Mouse (Mus musculus) embryonic facial prominence, embryonic 14.5 days (tissue): Measurements from ENCODE around the gene Pabpc5. TPM values are rescaled to one million over a fixed set of nuclear protein-coding genes. Genes with fewer than 3 reads are reported as not detected.
A peak's percentile ranks its signal among the peaks of the same experiment; 100 is the strongest.

ENCODE experiments used
- ATAC-seq: fragments of 200-750 bp; cut with Nextera tagmentation; 2 replicates; pipeline ENCODE4 v1.8.0; 2017; ENCODE audit warnings: low read depth, moderate number of reproducible peaks, moderate TSS enrichment
- DNase-seq: peaks from one replicate; pipeline ENCODE4 v3.0.0-alpha.2; 2015; ENCODE audit warnings: low spot score
- H3K27ac ChIP-seq: fragments of 300-500 bp; sonication (generic); replicated peaks from 2 replicates; pipeline ENCODE4 v1.5.1; 2014; ENCODE audit warnings: low read depth, mild to moderate bottlenecking, low read length, moderate library complexity
- H3K27me3 ChIP-seq: fragments of 300-500 bp; sonication (generic); replicated peaks from 2 replicates; pipeline ENCODE4 v1.6.1; 2014; ENCODE audit warnings: low read length; ENCODE audit not compliant: control insufficient read depth, insufficient read depth
- H3K36me3 ChIP-seq: fragments of 300-500 bp; sonication (generic); 2 replicates; pipeline ENCODE4 v1.6.1; 2014; ENCODE audit warnings: low read length, mixed read lengths; ENCODE audit not compliant: control insufficient read depth, insufficient read depth
- H3K4me1 ChIP-seq: fragments of 300-500 bp; sonication (generic); 2 replicates; pipeline ENCODE4 v1.6.1; 2014; ENCODE audit warnings: antibody characterized with exemption, low read length; ENCODE audit not compliant: control insufficient read depth, insufficient read depth
- H3K4me2 ChIP-seq: fragments of 300-500 bp; sonication (generic); 2 replicates; pipeline ENCODE4 v1.6.1; 2014; ENCODE audit warnings: low read depth, mild to moderate bottlenecking, low read length, moderate library complexity, mixed read lengths
- H3K4me3 ChIP-seq: fragments of 300-500 bp; sonication (generic); 2 replicates; pipeline ENCODE4 v1.5.1; 2014; ENCODE audit warnings: low read depth, mild to moderate bottlenecking, low read length
- H3K9ac ChIP-seq: fragments of 300-500 bp; sonication (generic); 2 replicates; pipeline ENCODE4 v1.6.1; 2014; ENCODE audit warnings: low read depth, mild to moderate bottlenecking, low read length, moderate library complexity, mixed read lengths
- H3K9me3 ChIP-seq: fragments of 300-500 bp; sonication (generic); 2 replicates; pipeline ENCODE4 v1.6.1; 2016; ENCODE audit warnings: low read length; ENCODE audit not compliant: control insufficient read depth
- WGBS: fragments of 180-500 bp; shearing (Covaris S2); extraction: QIAGEN DNeasy Blood & Tissue Kit; methylation state at CpG from one replicate; pipeline ENCODE4 v1.1.7; 2014; 5-methylcytosine and 5-hydroxymethylcytosine counted together
- polyA plus RNA-seq: library from polyadenylated mRNA; unstranded; fragments of >200 nt; fragmentation: Nextera tagmentation; extraction: Ambion mirVana; gene quantifications from 2 replicates; pipeline ENCODE4 v1.2.1, GENCODE M21; 2014

Pabpc5 gene
- polyA plus RNA-seq, result 0.59 and 0.67 TPM in 2 replicates

DNA sequence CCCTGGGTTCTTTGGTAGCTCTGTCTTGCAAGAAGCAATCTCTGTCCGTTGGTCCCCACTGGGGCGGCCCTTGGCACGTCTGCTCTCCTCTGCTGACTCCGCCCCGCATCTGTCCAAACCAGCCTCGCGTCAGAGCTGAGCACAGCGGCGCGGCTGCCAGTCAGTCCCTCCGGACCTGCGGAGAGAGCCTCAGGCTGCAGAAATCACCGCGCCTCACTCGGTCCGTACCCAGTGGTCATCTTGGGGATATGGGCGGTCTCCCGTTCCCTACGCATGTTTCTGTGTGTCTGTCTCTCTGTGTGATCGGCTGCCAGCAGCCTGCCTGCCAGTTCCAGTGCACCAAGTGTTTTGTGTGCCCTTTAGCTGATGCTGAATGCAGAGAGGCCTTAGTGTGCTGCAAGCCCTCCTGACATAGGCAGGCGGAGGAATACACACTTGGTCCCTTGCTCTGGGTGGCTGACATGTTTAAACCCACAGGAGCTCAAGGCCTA is at the start of gene Pabpc5:
Gene Pabpc5, plus strand, starts transcription at position 116 of the 491 bp plus-strand sequence.
- H3K4me3 ChIP-seq, result peak within 1 kb of the TSS; percentile 43
- DNase-seq (peak; percentile 87), ATAC-seq (peak; percentile 98)
- peak within 1 kb of the TSS; percentile 48 for H3K4me2 ChIP-seq
- H3K4me1 ChIP-seq, result no peaks in the 10 kb centered on the region
- peak within 1 kb of the TSS; percentile 66 for H3K9ac ChIP-seq
- WGBS, result 9% methylated on average over 19 of the region's 21 CpGs
- H3K27me3 ChIP-seq, result no peaks in the 10 kb centered on the region
- H3K36me3 ChIP-seq, result no peaks in the 10 kb centered on the region
- H3K27ac ChIP-seq, result peak within 1 kb of the TSS; percentile 81
- no peaks in the 10 kb centered on the region for H3K9me3 ChIP-seq

DNA sequence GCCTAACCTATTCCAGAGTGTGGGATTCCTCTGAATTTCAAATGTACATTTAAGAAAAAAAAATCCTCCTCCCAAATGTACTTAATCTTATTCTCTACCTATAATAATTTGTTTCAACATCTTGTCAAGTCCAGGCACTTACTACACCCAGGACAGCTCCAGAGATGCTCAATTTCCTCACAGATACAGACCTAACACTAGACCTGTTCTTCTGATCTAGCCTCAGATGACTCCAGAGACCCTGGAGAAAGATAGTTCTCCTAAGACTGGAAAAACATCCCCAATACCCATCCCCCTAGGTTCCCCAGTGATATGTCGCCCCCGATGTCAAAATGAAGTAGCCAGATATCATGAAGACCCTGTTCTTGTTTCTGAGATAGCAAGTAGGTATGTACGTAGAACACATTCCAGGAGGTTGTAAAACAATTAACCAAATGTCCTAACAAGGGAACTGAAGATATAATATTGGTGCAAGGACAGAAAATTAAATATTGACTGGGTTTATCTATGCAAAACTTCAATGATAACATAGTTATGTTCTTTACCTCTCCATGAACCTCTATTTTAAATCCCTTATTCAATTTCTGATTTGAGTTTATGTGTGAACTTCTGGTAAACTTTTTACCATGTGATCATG is 39.9 kb upstream of the Pabpc5 start:
- H3K36me3 ChIP-seq, result no peaks in the 10 kb centered on the region
- H3K9ac ChIP-seq, result no peak overlapping the region
- ATAC-seq (no peak), DNase-seq (no peak)
- no peaks in the 10 kb centered on the region for H3K4me1 ChIP-seq
- no peaks in the 10 kb centered on the region for H3K27me3 ChIP-seq
- no peak overlapping the region for H3K4me2 ChIP-seq
- no peak overlapping the region for H3K27ac ChIP-seq
- H3K9me3 ChIP-seq, result no peaks in the 10 kb centered on the region
- 92% methylated on average over 3 of the region's 3 CpGs for WGBS
- H3K4me3 ChIP-seq, result no peak overlapping the region

DNA sequence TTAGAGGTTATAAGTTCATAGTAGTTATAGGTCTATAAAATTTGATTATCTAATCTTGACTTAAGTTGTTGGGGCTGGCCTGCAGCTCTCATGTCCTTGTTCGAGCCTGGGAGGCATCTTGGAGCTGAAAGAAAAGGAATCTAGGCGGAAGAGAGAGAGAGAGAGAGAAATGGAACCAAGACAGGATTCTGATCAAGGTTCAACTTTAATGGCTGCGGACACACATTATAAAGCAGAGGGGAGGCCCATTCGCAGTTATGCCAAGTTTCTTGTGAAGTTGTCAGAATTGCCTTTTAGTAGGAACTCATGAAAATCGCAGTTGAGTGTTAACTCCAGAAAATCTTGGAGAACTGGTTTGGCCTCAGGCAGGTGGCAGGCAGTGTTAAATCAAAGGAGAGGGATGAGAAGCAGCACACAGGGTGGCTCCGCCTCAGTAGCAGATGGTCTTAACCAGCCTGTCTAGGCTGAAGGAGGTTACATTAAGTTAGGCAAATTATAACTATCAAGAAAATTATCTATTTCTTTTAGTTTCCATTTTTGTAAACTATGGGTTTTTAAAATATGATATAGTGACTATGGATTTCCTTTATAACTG is 38.6 kb upstream of the Pabpc5 start:
- DNase-seq (peak; percentile 0), ATAC-seq (no peak)
- no peak overlapping the region for H3K4me3 ChIP-seq
- H3K4me1 ChIP-seq, result no peaks in the 10 kb centered on the region
- H3K27ac ChIP-seq, result no peak overlapping the region
- no peaks in the 10 kb centered on the region for H3K36me3 ChIP-seq
- no peaks in the 10 kb centered on the region for H3K9me3 ChIP-seq
- no peaks in the 10 kb centered on the region for H3K27me3 ChIP-seq
- H3K9ac ChIP-seq, result no peak overlapping the region
- 73% methylated on average over 6 of the region's 6 CpGs for WGBS
- H3K4me2 ChIP-seq, result no peak overlapping the region

DNA sequence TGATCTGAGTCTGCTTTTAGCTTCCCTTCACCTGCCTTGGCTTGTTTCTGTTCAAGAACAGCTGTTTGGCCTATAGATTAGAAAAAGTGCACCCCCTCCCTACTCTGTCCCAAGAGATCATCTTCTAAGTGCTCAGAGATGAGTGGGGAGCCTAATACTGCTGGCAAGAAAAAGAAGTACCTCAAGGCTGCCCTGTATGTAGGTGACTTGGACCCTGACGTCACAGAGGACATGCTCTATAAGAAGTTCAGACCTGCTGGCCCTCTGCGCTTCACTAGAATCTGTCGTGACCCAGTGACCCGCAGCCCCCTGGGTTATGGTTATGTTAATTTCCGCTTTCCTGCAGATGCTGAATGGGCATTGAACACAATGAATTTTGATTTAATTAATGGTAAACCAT is 856 bp downstream of the Pabpc5 start:
- Histone ChIP-seq H3K9ac (no peak overlapping the region), H3K4me3 (peak overlapping the region; percentile 43; the same call in 1 of the 2 replicates), H3K4me1 (no peaks in the 10 kb centered on the region), H3K4me2 (peak overlapping the region; percentile 48), H3K9me3 (no peaks in the 10 kb centered on the region), H3K27me3 (no peaks in the 10 kb centered on the region), H3K36me3 (no peaks in the 10 kb centered on the region), H3K27ac (peak overlapping the region; percentile 81)
- WGBS, result 76% methylated on average over 5 of the region's 5 CpGs
- DNase-seq (peak; percentile 2), ATAC-seq (peak; percentile 26; the same call in 1 of the 2 replicates)
